Mouse (Mus musculus) heart, embryonic 15.5 days (tissue): ENCODE data around the gene Casp7. TPM values are rescaled to one million over a fixed set of nuclear protein-coding genes. Genes with fewer than 3 reads are reported as not detected.
"Not testable (repeated sequence)": the region's sequence is repeated elsewhere in the genome, so short reads cannot be mapped to it uniquely, and the experiment has no call there.

Experiments used
- ATAC-seq: fragments of 200-750 bp; cut with Nextera tagmentation; replicated peaks from 2 replicates; pipeline ENCODE4 v1.8.0; 2017; ENCODE audit warnings: low read depth, moderate TSS enrichment; ENCODE audit not compliant: insufficient number of reproducible peaks, insufficient read depth, low FRiP score
- H3K27ac ChIP-seq: fragments of 300-500 bp; sonication (generic); 2 replicates; pipeline ENCODE4 v1.5.1; 2015; ENCODE audit warnings: mild to moderate bottlenecking, inconsistent platforms
- H3K27me3 ChIP-seq: fragments of 300-500 bp; sonication (generic); 2 replicates; pipeline ENCODE4 v1.6.1; 2015; ENCODE audit warnings: inconsistent platforms
- H3K36me3 ChIP-seq: fragments of 300-500 bp; sonication (generic); 2 replicates; pipeline ENCODE4 v1.6.1; 2015; ENCODE audit warnings: mild to moderate bottlenecking, inconsistent platforms
- H3K4me1 ChIP-seq: fragments of 300-500 bp; sonication (generic); replicated peaks from 2 replicates; pipeline ENCODE4 v1.6.1; 2015; ENCODE audit warnings: inconsistent platforms
- H3K4me2 ChIP-seq: fragments of 300-500 bp; sonication (generic); 2 replicates; pipeline ENCODE4 v1.6.1; 2015; ENCODE audit warnings: inconsistent platforms, mild to moderate bottlenecking, moderate library complexity
- H3K4me3 ChIP-seq: fragments of 300-500 bp; sonication (generic); 2 replicates; pipeline ENCODE4 v1.5.1; 2015; ENCODE audit warnings: mild to moderate bottlenecking, inconsistent platforms
- H3K9ac ChIP-seq: fragments of 300-500 bp; sonication (generic); 2 replicates; pipeline ENCODE4 v1.6.1; 2015; ENCODE audit warnings: mild to moderate bottlenecking, inconsistent platforms
- H3K9me3 ChIP-seq: fragments of 300-500 bp; sonication (generic); replicated peaks from 2 replicates; pipeline ENCODE4 v1.6.1; 2016; ENCODE audit warnings: inconsistent platforms
- WGBS: fragments of 180-500 bp; shearing (Covaris S2); methylation state at CpG from one replicate; pipeline ENCODE4 v1.1.7; 2015; ENCODE audit warnings: mixed read lengths; 5-methylcytosine and 5-hydroxymethylcytosine counted together
- polyA plus RNA-seq: library from polyadenylated mRNA; unstranded; fragments of >200 nt; fragmentation: Nextera tagmentation; extraction: Ambion mirVana; gene quantifications from 2 replicates; pipeline ENCODE4 v1.2.1, GENCODE M21; 2015

The Casp7 gene
- 25.6 and 28.4 TPM in 2 replicates for polyA plus RNA-seq

DNA sequence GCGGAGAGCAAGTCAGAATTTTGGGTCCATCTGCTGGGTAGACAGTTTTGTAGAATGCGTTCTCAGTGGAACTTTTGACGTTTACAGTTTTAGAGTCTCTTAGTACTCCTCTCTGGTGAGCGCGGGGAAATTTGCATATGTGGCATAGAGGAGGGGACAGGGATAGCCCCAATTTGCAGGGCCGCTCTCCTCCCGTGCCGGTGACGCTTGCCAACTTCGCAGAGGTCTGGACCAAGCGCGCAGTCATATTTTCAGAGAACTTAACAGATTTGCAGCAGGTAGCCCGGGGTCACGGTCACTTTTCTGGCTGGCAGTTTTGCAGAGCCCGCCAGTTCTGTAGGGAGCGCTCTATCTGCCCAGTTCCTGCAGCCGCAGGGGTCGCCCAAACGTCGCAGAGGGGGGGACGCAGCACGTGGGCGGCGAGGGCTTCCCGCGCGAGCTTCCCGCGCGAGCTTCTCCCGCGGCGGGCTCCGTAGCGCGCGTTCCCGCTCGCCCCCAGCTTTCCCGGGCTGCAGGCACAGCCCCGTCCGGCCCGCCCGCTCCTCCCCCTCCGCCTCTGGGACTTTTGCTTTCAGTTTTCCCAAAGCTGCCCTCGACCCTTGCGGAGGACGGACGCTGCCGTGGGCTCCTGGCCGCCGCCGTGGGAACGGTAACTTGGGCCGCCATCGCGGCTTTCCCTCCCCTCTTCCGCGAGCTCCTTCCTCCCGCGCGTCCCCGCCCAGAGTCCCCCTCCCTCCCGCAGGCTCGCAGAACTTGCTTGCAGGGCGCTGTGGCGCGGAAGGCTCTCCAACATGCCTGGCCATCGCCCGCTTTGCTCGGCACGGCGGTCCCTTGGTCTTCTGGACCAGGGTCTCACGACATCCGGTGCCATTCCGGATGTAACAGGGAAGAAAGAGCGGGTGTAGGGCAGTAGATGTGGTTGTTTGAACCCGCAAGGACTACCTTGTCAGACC is at the start of gene Casp7:
Gene Casp7 (plus strand): TSS at position 461 of the 953 bp plus-strand sequence.
- Histone ChIP-seq H3K4me3 (peak within 1 kb of the TSS; percentile 83), H3K4me2 (peak within 1 kb of the TSS; percentile 91), H3K36me3 (no peaks in the 10 kb centered on the region), H3K4me1 (peaks cover 40% of the 10 kb centered on the region), H3K27ac (peak within 1 kb of the TSS; percentile 95), H3K9ac (peak within 1 kb of the TSS; percentile 82), H3K27me3 (no peaks in the 10 kb centered on the region), H3K9me3 (no peaks in the 10 kb centered on the region)
- ATAC-seq, result peak; percentile 60
- under 1% methylated on average over 78 of the region's 78 CpGs for WGBS

- Histone ChIP-seq H3K27me3 (no peaks in the 10 kb centered on the region), H3K27ac (no peak overlapping the region), H3K9ac (no peak overlapping the region), H3K4me2 (no peak overlapping the region), H3K4me1 (no peaks in the 10 kb centered on the region), H3K4me3 (no peak overlapping the region), H3K36me3 (peaks cover 23% of the 10 kb centered on the region), H3K9me3 (no peaks in the 10 kb centered on the region)
- ATAC-seq, result no peak
- 27% methylated on average over 6 of the region's 6 CpGs for WGBS
Observed at GRCm38 (mm10) chr19:56349295-56349694, 47.6 kb upstream of the Casp7 start.

DNA sequence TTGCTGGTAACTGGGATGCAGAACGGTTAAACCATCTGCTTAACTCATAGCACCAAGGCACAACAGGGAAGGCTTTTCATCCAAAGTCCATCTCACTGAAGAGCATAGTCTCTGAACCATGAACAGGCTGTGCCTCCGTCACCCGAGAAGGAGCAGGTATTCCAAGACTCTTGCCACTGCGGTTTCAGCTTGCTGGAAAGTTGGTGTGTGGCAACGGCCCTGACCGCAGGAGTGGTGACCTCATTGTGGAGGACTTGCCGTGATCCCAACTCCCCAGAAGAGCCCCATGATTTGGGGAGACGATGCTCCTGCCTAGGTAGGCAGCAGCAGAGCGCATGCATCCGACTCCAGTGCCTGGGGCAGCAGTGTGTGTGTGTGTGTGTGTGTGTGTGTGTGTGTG is 43.2 kb upstream of the Casp7 start:
- no peaks in the 10 kb centered on the region for H3K9me3 ChIP-seq
- no peak overlapping the region for H3K4me3 ChIP-seq
- 84% methylated on average over 10 of the region's 10 CpGs for WGBS
- no peak for ATAC-seq
- H3K9ac ChIP-seq, result no peak overlapping the region
- no peak overlapping the region for H3K27ac ChIP-seq
- peaks cover 39% of the 10 kb centered on the region for H3K36me3 ChIP-seq
- H3K27me3 ChIP-seq, result no peaks in the 10 kb centered on the region
- peaks cover 20% of the 10 kb centered on the region for H3K4me1 ChIP-seq
- no peak overlapping the region for H3K4me2 ChIP-seq

GRCm38 (mm10) chr19:56355201-56355600 is 41.7 kb upstream of the Casp7 start:
- 81% methylated on average over 12 of the region's 12 CpGs for WGBS
- peaks cover 43% of the 10 kb centered on the region for H3K36me3 ChIP-seq
- H3K4me3 ChIP-seq, result no peak overlapping the region
- no peaks in the 10 kb centered on the region for H3K9me3 ChIP-seq
- no peak for ATAC-seq
- H3K27ac ChIP-seq, result no peak overlapping the region
- H3K4me2 ChIP-seq, result no peak overlapping the region
- no peaks in the 10 kb centered on the region for H3K27me3 ChIP-seq
- no peak overlapping the region for H3K9ac ChIP-seq
- H3K4me1 ChIP-seq, result peaks cover 20% of the 10 kb centered on the region

DNA sequence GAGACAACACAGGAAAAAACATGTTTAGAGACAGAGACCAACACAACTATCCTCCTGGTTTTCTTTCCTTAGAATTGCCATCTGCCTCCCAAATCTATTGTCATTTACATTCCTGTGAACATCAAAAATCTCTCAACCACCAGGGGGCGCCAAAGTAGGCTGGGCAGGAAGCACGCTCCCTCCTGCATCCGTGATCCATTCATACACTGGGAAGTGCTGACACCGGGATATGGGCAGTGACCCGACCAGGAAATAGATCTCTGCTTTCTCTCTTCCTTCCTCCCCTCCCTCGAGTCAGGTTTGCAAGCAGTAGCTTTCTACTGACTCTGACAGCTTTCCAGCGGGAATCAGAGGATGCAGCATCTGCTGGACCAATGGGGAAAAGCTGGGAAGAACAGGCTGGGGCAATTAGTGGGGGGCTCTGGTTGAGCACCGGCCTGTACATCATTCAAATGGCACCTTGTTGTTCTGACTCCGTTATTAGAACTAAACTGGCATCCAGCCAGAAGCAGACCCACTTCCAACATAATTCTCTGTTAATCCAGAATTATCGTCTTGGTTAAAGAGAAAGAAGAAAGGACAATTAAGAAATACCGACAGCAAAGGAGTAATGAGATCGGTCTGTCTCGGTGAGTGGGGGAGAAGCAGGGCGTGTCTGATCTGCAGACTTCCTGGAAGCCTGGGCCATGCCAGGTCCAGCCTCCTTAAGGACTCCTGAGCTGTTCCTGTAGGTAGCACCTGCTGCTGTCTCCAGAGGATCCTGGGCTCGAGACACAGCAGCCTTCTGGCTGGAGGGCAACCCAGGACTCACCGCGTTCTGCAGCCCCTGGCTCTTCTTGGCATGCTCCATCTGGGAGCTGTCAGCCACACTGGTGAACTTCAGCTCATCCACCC is 40.2 kb upstream of the Casp7 start:
- no peak overlapping the region; the same call in 1 of the 2 replicates for H3K9ac ChIP-seq
- H3K27ac ChIP-seq, result peak overlapping the region; percentile 67

GRCm38 (mm10) chr19:56357374-56357708 is 39.6 kb upstream of the Casp7 start:
- not testable (repeated sequence) for H3K9me3 ChIP-seq, H3K9ac ChIP-seq, H3K27me3 ChIP-seq, ATAC-seq, H3K4me3 ChIP-seq
- H3K4me1 ChIP-seq, result peaks cover 20% of the 10 kb centered on the region
- WGBS, result 35% methylated on average over 2 of the region's 2 CpGs
- peak overlapping the region; percentile 67 for H3K27ac ChIP-seq
- peak overlapping the region; percentile 34 for H3K4me2 ChIP-seq
- peaks cover 43% of the 10 kb centered on the region for H3K36me3 ChIP-seq

More for the DNA sequence above, 40.2 kb upstream of the Casp7 start:
- H3K4me2 ChIP-seq, result peak overlapping the region; percentile 34
- 0 out of 2 replicates have a peak, but pooled peaks have one; percentile 63 for ATAC-seq
- no peaks in the 10 kb centered on the region for H3K27me3 ChIP-seq
- H3K4me1 ChIP-seq, result peaks cover 20% of the 10 kb centered on the region
- 34% methylated on average over 17 of the region's 17 CpGs for WGBS
- peaks cover 43% of the 10 kb centered on the region for H3K36me3 ChIP-seq
- H3K4me3 ChIP-seq, result no peak overlapping the region
- H3K9me3 ChIP-seq, result no peaks in the 10 kb centered on the region

- H3K27ac ChIP-seq, result no peak overlapping the region
- no peak for ATAC-seq
- no peaks in the 10 kb centered on the region for H3K27me3 ChIP-seq
- peaks cover 47% of the 10 kb centered on the region; the same call in 1 of the 2 replicates for H3K36me3 ChIP-seq
- 73% methylated on average over 2 of the region's 2 CpGs for WGBS
- no peak overlapping the region for H3K4me2 ChIP-seq
- no peaks in the 10 kb centered on the region for H3K9me3 ChIP-seq
- H3K4me1 ChIP-seq, result peaks cover 20% of the 10 kb centered on the region
- H3K9ac ChIP-seq, result no peak overlapping the region
- H3K4me3 ChIP-seq, result no peak overlapping the region
Observed at GRCm38 (mm10) chr19:56358890-56359289, 38.0 kb upstream of the Casp7 start.

DNA sequence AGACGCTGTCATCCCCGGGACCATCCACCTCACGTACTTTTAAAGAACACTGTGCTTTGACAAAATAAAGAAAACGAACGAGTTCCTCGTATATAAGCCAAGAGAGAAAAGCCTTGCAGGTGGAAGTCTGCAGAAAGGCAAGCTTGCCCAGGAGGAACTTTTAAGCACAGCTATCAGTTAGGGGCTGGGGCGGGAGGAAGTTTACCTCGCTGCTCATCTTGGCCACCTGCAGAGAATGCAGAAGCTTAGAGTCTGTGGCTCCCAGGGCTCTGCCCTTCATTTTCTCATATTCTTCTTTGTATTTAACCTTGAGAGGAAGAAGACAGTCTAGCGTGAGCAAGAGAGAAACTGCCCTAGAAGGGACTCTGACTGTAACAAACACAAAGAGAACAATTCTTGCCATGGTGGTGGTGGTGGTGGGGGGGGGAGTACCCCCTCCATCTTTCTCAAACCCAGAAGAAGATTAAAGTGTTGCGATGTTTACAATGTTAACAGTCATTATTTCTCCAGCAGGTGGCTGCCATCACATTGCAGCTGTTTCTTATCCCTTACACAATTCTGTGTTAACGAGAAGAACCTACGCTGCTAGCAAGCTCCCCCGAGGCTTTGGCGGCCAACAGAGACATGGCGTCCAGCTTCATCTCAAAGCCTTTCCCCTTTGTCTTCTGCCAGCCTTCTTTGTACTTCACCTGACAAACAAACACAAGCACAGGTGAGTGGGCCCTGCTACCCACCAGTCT is 33.0 kb upstream of the Casp7 start:
- H3K9me3 ChIP-seq, result no peaks in the 10 kb centered on the region
- H3K4me3 ChIP-seq, result no peak overlapping the region
- no peak for ATAC-seq
- no peaks in the 10 kb centered on the region for H3K27me3 ChIP-seq
- no peak overlapping the region for H3K27ac ChIP-seq
- peaks cover 47% of the 10 kb centered on the region; the same call in 1 of the 2 replicates for H3K36me3 ChIP-seq
- H3K4me2 ChIP-seq, result no peak overlapping the region
- 59% methylated on average over 15 of the region's 15 CpGs for WGBS
- no peak overlapping the region for H3K9ac ChIP-seq
- H3K4me1 ChIP-seq, result peaks cover 9% of the 10 kb centered on the region; the same call in 1 of the 2 replicates

DNA sequence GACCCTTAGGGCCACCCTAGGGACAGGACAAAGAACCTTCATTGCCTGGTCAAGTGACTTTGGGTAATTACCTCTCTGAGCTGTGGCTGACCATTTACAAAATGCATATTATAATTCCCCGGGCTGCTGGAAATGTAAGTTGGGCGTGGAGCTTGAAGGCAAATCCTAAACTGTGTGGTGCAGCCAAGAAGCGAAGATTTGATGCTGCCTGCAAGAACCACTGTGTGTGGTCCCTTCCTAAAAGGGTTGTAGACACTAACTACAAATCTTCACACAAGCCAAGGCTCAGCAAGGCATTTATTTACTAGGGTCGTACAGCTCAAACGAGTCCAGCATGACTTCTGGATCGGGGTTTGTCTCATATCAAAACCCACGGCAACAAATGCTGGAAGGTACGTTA is 32.4 kb upstream of the Casp7 start:
- Histone ChIP-seq H3K4me1 (peaks cover 9% of the 10 kb centered on the region; the same call in 1 of the 2 replicates), H3K4me3 (no peak overlapping the region), H3K36me3 (peaks cover 53% of the 10 kb centered on the region; the same call in 1 of the 2 replicates), H3K9ac (no peak overlapping the region), H3K27me3 (no peaks in the 10 kb centered on the region), H3K9me3 (no peaks in the 10 kb centered on the region), H3K4me2 (no peak overlapping the region), H3K27ac (no peak overlapping the region)
- ATAC-seq, result no peak
- 76% methylated on average over 8 of the region's 8 CpGs for WGBS

DNA sequence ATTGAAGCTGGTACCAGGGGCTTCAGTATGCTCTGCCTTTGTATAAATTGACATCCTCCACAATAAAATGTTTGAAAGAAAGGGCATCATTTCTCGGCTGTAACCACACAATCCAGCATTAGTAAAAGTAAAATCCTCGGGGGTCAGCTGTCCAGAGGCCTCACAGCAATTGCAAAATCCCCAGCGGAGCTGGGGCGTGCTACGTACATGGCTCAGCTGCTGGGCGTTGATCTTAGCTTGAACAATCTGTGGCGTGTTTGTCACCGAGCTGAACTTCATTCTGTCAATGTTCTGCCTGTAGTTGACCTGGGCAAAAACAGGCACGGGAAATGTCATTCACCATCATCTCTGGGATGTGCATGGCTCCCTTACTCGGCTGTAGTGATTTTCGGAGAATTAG is 30.8 kb upstream of the Casp7 start:
- no peak overlapping the region for H3K9ac ChIP-seq
- H3K27ac ChIP-seq, result peak overlapping the region; percentile 19; the same call in 1 of the 2 replicates

More for the DNA sequence above, 30.8 kb upstream of the Casp7 start:
- no peaks in the 10 kb centered on the region for H3K27me3 ChIP-seq
- H3K4me3 ChIP-seq, result no peak overlapping the region
- peaks cover 9% of the 10 kb centered on the region; the same call in 1 of the 2 replicates for H3K4me1 ChIP-seq
- WGBS, result 78% methylated on average over 11 of the region's 11 CpGs
- no peak for ATAC-seq
- H3K36me3 ChIP-seq, result peaks cover 56% of the 10 kb centered on the region; the same call in 1 of the 2 replicates
- H3K4me2 ChIP-seq, result no peak overlapping the region
- no peaks in the 10 kb centered on the region for H3K9me3 ChIP-seq
